Mouse (Mus musculus) neural tube, embryonic 15.5 days (tissue): Measurements from ENCODE around the gene Stxbp3. TPM values are rescaled to one million over a fixed set of nuclear protein-coding genes. Genes with fewer than 3 reads are reported as not detected.

Experiments used
- ATAC-seq: fragments of 200-750 bp; cut with Nextera tagmentation; 2 replicates; pipeline ENCODE4 v1.8.0; 2017; ENCODE audit warnings: mild to moderate bottlenecking, moderate TSS enrichment, moderate library complexity; ENCODE audit not compliant: low FRiP score
- H3K27ac ChIP-seq: fragments of 300-500 bp; sonication (generic); replicated peaks from 2 replicates; pipeline ENCODE4 v1.5.1; 2015; ENCODE audit warnings: mild to moderate bottlenecking, inconsistent platforms
- H3K27me3 ChIP-seq: fragments of 300-500 bp; sonication (generic); replicated peaks from 2 replicates; pipeline ENCODE4 v1.6.1; 2015; ENCODE audit warnings: inconsistent platforms
- H3K36me3 ChIP-seq: fragments of 300-500 bp; sonication (generic); 2 replicates; pipeline ENCODE4 v1.6.1; 2015; ENCODE audit warnings: inconsistent platforms
- H3K4me1 ChIP-seq: fragments of 300-500 bp; sonication (generic); 2 replicates; pipeline ENCODE4 v1.6.1; 2015; ENCODE audit warnings: inconsistent platforms
- H3K4me2 ChIP-seq: fragments of 300-500 bp; sonication (generic); 2 replicates; pipeline ENCODE4 v1.6.1; 2015; ENCODE audit warnings: inconsistent platforms, mild to moderate bottlenecking, moderate library complexity
- H3K4me3 ChIP-seq: fragments of 300-500 bp; sonication (generic); replicated peaks from 2 replicates; pipeline ENCODE4 v1.5.1; 2015; ENCODE audit warnings: mild to moderate bottlenecking, inconsistent platforms
- H3K9ac ChIP-seq: fragments of 300-500 bp; sonication (generic); replicated peaks from 2 replicates; pipeline ENCODE4 v1.6.1; 2015; ENCODE audit warnings: mild to moderate bottlenecking, inconsistent platforms
- H3K9me3 ChIP-seq: fragments of 300-500 bp; sonication (generic); replicated peaks from 2 replicates; pipeline ENCODE4 v1.6.1; 2016; ENCODE audit warnings: inconsistent platforms
- WGBS: fragments of 180-500 bp; shearing (Covaris S2); methylation state at CpG from one replicate; pipeline ENCODE4 v1.1.7; 2015; ENCODE audit warnings: mixed read lengths; 5-methylcytosine and 5-hydroxymethylcytosine counted together
- polyA plus RNA-seq: library from polyadenylated mRNA; unstranded; fragments of >200 nt; fragmentation: Nextera tagmentation; extraction: Ambion mirVana; gene quantifications from 2 replicates; pipeline ENCODE4 v1.2.1, GENCODE M21; 2015

Stxbp3 gene
- polyA plus RNA-seq, 1 experiment from 2014 or later = 14.0 TPM

- H3K27ac ChIP-seq = no peak overlapping the region
- no peaks in the 10 kb centered on the region for H3K36me3 ChIP-seq
- H3K9me3 ChIP-seq = no peaks in the 10 kb centered on the region
- ATAC-seq = no peak
- no peak overlapping the region for H3K9ac ChIP-seq
- no peak overlapping the region for H3K4me3 ChIP-seq
- H3K4me1 ChIP-seq = no peaks in the 10 kb centered on the region
- 86% methylated on average over 4 of the region's 4 CpGs for WGBS
- H3K4me2 ChIP-seq = no peak overlapping the region
- H3K27me3 ChIP-seq = no peaks in the 10 kb centered on the region
Observed at GRCm38 (mm10) chr3:108778761-108779540, 61.4 kb downstream of the Stxbp3 start.

GRCm38 (mm10) chr3:108772811-108773210, 67.5 kb downstream of the Stxbp3 start:
- Histone ChIP-seq H3K4me1 (peaks cover 9% of the 10 kb centered on the region), H3K9ac (no peak overlapping the region), H3K4me3 (no peak overlapping the region), H3K27me3 (no peaks in the 10 kb centered on the region), H3K4me2 (no peak overlapping the region), H3K27ac (no peak overlapping the region), H3K36me3 (no peaks in the 10 kb centered on the region), H3K9me3 (no peaks in the 10 kb centered on the region)
- ATAC-seq = no peak
- 87% methylated on average over 3 of the region's 3 CpGs for WGBS

GRCm38 (mm10) chr3:108772211-108772610, 68.1 kb downstream of the Stxbp3 start:
- 90% methylated on average over 13 of the region's 13 CpGs for WGBS
- no peaks in the 10 kb centered on the region for H3K27me3 ChIP-seq
- no peak overlapping the region for H3K4me2 ChIP-seq
- H3K36me3 ChIP-seq = no peaks in the 10 kb centered on the region
- no peak overlapping the region for H3K27ac ChIP-seq
- H3K9ac ChIP-seq = no peak overlapping the region
- no peak for ATAC-seq
- peaks cover 9% of the 10 kb centered on the region for H3K4me1 ChIP-seq
- H3K9me3 ChIP-seq = no peaks in the 10 kb centered on the region
- no peak overlapping the region for H3K4me3 ChIP-seq

GRCm38 (mm10) chr3:108770725-108771368, 69.5 kb downstream of the Stxbp3 start:
- H3K9ac ChIP-seq = no peak overlapping the region
- peaks cover 9% of the 10 kb centered on the region for H3K4me1 ChIP-seq
- ATAC-seq = peak; percentile 72
- H3K4me3 ChIP-seq = no peak overlapping the region
- no peaks in the 10 kb centered on the region for H3K27me3 ChIP-seq
- 30% methylated on average over 6 of the region's 6 CpGs for WGBS
- no peaks in the 10 kb centered on the region for H3K36me3 ChIP-seq
- H3K9me3 ChIP-seq = no peaks in the 10 kb centered on the region
- no peak overlapping the region for H3K4me2 ChIP-seq
- no peak overlapping the region; the same call in 1 of the 2 replicates for H3K27ac ChIP-seq

- Histone ChIP-seq H3K36me3 (no peaks in the 10 kb centered on the region), H3K4me1 (peaks cover 9% of the 10 kb centered on the region), H3K4me3 (no peak overlapping the region), H3K9me3 (no peaks in the 10 kb centered on the region), H3K9ac (no peak overlapping the region), H3K27ac (no peak overlapping the region), H3K4me2 (no peak overlapping the region), H3K27me3 (no peaks in the 10 kb centered on the region)
- 84% methylated on average over 6 of the region's 6 CpGs for WGBS
- no peak for ATAC-seq
Observed at GRCm38 (mm10) chr3:108769547-108769946, 70.8 kb downstream of the Stxbp3 start.

GRCm38 (mm10) chr3:108767416-108767815, 72.9 kb downstream of the Stxbp3 start:
- no peaks in the 10 kb centered on the region for H3K36me3 ChIP-seq
- H3K4me1 ChIP-seq = peaks cover 9% of the 10 kb centered on the region
- 90% methylated on average over 10 of the region's 10 CpGs for WGBS
- H3K9me3 ChIP-seq = no peaks in the 10 kb centered on the region
- H3K27ac ChIP-seq = no peak overlapping the region
- no peaks in the 10 kb centered on the region for H3K27me3 ChIP-seq
- no peak for ATAC-seq
- H3K9ac ChIP-seq = no peak overlapping the region
- no peak overlapping the region for H3K4me3 ChIP-seq
- H3K4me2 ChIP-seq = no peak overlapping the region

- ATAC-seq = no peak
- peaks cover 9% of the 10 kb centered on the region for H3K4me1 ChIP-seq
- no peak overlapping the region for H3K27ac ChIP-seq
- H3K9me3 ChIP-seq = no peaks in the 10 kb centered on the region
- no peak overlapping the region for H3K9ac ChIP-seq
- H3K36me3 ChIP-seq = no peaks in the 10 kb centered on the region
- WGBS = 83% methylated on average over 7 of the region's 7 CpGs
- no peaks in the 10 kb centered on the region for H3K27me3 ChIP-seq
- no peak overlapping the region for H3K4me2 ChIP-seq
- no peak overlapping the region for H3K4me3 ChIP-seq
Observed at GRCm38 (mm10) chr3:108766943-108767342, 73.4 kb downstream of the Stxbp3 start.

GRCm38 (mm10) chr3:108765476-108765875, 74.8 kb downstream of the Stxbp3 start:
- ATAC-seq = no peak
- no peaks in the 10 kb centered on the region for H3K9me3 ChIP-seq
- H3K4me3 ChIP-seq = no peak overlapping the region
- H3K27me3 ChIP-seq = no peaks in the 10 kb centered on the region
- H3K9ac ChIP-seq = no peak overlapping the region
- H3K4me2 ChIP-seq = no peak overlapping the region
- H3K36me3 ChIP-seq = no peaks in the 10 kb centered on the region
- WGBS = 89% methylated on average over 7 of the region's 7 CpGs
- 0 out of 2 replicates have a peak, but pooled peaks cover 3% of the 10 kb centered on the region for H3K4me1 ChIP-seq
- H3K27ac ChIP-seq = no peak overlapping the region

GRCm38 (mm10) chr3:108764976-108765375, 75.3 kb downstream of the Stxbp3 start:
- Histone ChIP-seq H3K36me3 (no peaks in the 10 kb centered on the region), H3K4me1 (no peaks in the 10 kb centered on the region), H3K27ac (no peak overlapping the region), H3K4me3 (no peak overlapping the region), H3K4me2 (no peak overlapping the region), H3K9me3 (no peaks in the 10 kb centered on the region), H3K9ac (no peak overlapping the region), H3K27me3 (no peaks in the 10 kb centered on the region)
- no peak for ATAC-seq
- 55% methylated on average over 7 of the region's 7 CpGs for WGBS

GRCm38 (mm10) chr3:108763691-108764090, 76.6 kb downstream of the Stxbp3 start:
- no peaks in the 10 kb centered on the region for H3K27me3 ChIP-seq
- H3K9ac ChIP-seq = no peak overlapping the region
- H3K36me3 ChIP-seq = no peaks in the 10 kb centered on the region
- 81% methylated on average over 2 of the region's 2 CpGs for WGBS
- H3K27ac ChIP-seq = no peak overlapping the region
- no peak for ATAC-seq
- H3K4me1 ChIP-seq = no peaks in the 10 kb centered on the region
- H3K4me3 ChIP-seq = no peak overlapping the region
- no peaks in the 10 kb centered on the region for H3K9me3 ChIP-seq
- no peak overlapping the region for H3K4me2 ChIP-seq

GRCm38 (mm10) chr3:108762597-108763111, 77.7 kb downstream of the Stxbp3 start:
- ATAC-seq = no peak
- no peak overlapping the region for H3K27ac ChIP-seq
- no peak overlapping the region for H3K4me3 ChIP-seq
- H3K27me3 ChIP-seq = no peaks in the 10 kb centered on the region; the same call in 1 of the 2 replicates
- WGBS = 84% methylated on average over 7 of the region's 7 CpGs
- no peaks in the 10 kb centered on the region for H3K4me1 ChIP-seq
- no peak overlapping the region for H3K9ac ChIP-seq
- H3K4me2 ChIP-seq = no peak overlapping the region
- H3K36me3 ChIP-seq = no peaks in the 10 kb centered on the region
- no peaks in the 10 kb centered on the region for H3K9me3 ChIP-seq
